Mouse (Mus musculus) intestine, embryonic 16.5 days (tissue): Measurements from ENCODE around the gene Akap1. TPM values are rescaled to one million over a fixed set of nuclear protein-coding genes. Genes with fewer than 3 reads are reported as not detected.

Experiments
- ATAC-seq: fragments of 200-750 bp; cut with Nextera tagmentation; 2 replicates; pipeline ENCODE4 v1.8.0; 2017; ENCODE audit warnings: moderate TSS enrichment, moderate library complexity
- H3K27ac ChIP-seq: fragments of 300-500 bp; sonication (generic); 2 replicates; pipeline ENCODE4 v1.5.1; 2014; ENCODE audit warnings: mild to moderate bottlenecking, low read length
- H3K27me3 ChIP-seq: fragments of 300-500 bp; sonication (generic); replicated peaks from 2 replicates; pipeline ENCODE4 v1.6.1; 2014; ENCODE audit warnings: low read length, control low read depth, mixed read lengths; ENCODE audit not compliant: control insufficient read depth, insufficient read depth
- H3K36me3 ChIP-seq: fragments of 300-500 bp; sonication (generic); 2 replicates; pipeline ENCODE4 v1.6.1; 2014; ENCODE audit warnings: low read length, control low read depth; ENCODE audit not compliant: control insufficient read depth, insufficient read depth
- H3K4me1 ChIP-seq: fragments of 300-500 bp; sonication (generic); 2 replicates; pipeline ENCODE4 v1.6.1; 2014; ENCODE audit warnings: low read length, control low read depth, mixed read lengths; ENCODE audit not compliant: control insufficient read depth, insufficient read depth
- H3K4me2 ChIP-seq: fragments of 300-500 bp; sonication (generic); 2 replicates; pipeline ENCODE4 v1.6.1; 2014; ENCODE audit warnings: low read depth, low read length, control low read depth
- H3K4me3 ChIP-seq: fragments of 300-500 bp; sonication (generic); 2 replicates; pipeline ENCODE4 v1.5.1; 2014; ENCODE audit warnings: mild to moderate bottlenecking, low read length
- H3K9ac ChIP-seq: fragments of 300-500 bp; sonication (generic); 2 replicates; pipeline ENCODE4 v1.6.1; 2014; ENCODE audit warnings: low read depth, low read length
- H3K9me3 ChIP-seq: fragments of 300-500 bp; sonication (generic); 2 replicates; pipeline ENCODE4 v1.6.1; 2016; ENCODE audit warnings: low read length, control low read depth; ENCODE audit not compliant: control insufficient read depth
- WGBS: fragments of 180-500 bp; shearing (Covaris S2); extraction: QIAGEN DNeasy Blood & Tissue Kit; methylation state at CpG from one replicate; pipeline ENCODE4 v1.1.7; 2014; 5-methylcytosine and 5-hydroxymethylcytosine counted together
- polyA plus RNA-seq: library from polyadenylated mRNA; unstranded; fragments of >200 nt; fragmentation: Nextera tagmentation; extraction: Ambion mirVana; gene quantifications from 2 replicates; pipeline ENCODE4 v1.2.1, GENCODE M21; 2015

The Akap1 gene
- polyA plus RNA-seq = 27.5 and 28.7 TPM in 2 replicates

- H3K27me3 ChIP-seq = no peaks in the 10 kb centered on the region
- peak within 1 kb of the TSS; percentile 87 for H3K9ac ChIP-seq
- no peaks in the 10 kb centered on the region for H3K36me3 ChIP-seq
- peak within 1 kb of the TSS; percentile 89 for H3K4me2 ChIP-seq
- H3K9me3 ChIP-seq = no peaks in the 10 kb centered on the region
- peak; percentile 96 for ATAC-seq
- H3K4me3 ChIP-seq = peak within 1 kb of the TSS; percentile 87
- WGBS = 2% methylated on average over 59 of the region's 60 CpGs
- H3K4me1 ChIP-seq = peaks cover 24% of the 10 kb centered on the region
- H3K27ac ChIP-seq = peak within 1 kb of the TSS; percentile 88
Measured at GRCm38 (mm10) chr11:88864458-88865197, at the start of gene Akap1. Akap1 (minus strand) TSS chr11:88864586.

- Histone ChIP-seq H3K36me3 (no peaks in the 10 kb centered on the region), H3K27ac (no peak overlapping the region), H3K4me2 (no peak overlapping the region), H3K9me3 (no peaks in the 10 kb centered on the region), H3K4me3 (no peak overlapping the region), H3K27me3 (no peaks in the 10 kb centered on the region), H3K4me1 (no peaks in the 10 kb centered on the region), H3K9ac (no peak overlapping the region)
- WGBS = 84% methylated on average over 8 of the region's 8 CpGs
- ATAC-seq = no peak
Measured at GRCm38 (mm10) chr11:88909388-88910036, 45.1 kb upstream of the Akap1 start.

GRCm38 (mm10) chr11:88908557-88909211, 44.3 kb upstream of the Akap1 start:
- no peaks in the 10 kb centered on the region for H3K9me3 ChIP-seq
- H3K4me3 ChIP-seq = no peak overlapping the region
- H3K27me3 ChIP-seq = no peaks in the 10 kb centered on the region
- no peaks in the 10 kb centered on the region for H3K4me1 ChIP-seq
- H3K4me2 ChIP-seq = no peak overlapping the region
- 94% methylated on average over 1 of the region's 1 CpGs for WGBS
- ATAC-seq = 0 out of 2 replicates have a peak, but pooled peaks have one; percentile 40
- H3K9ac ChIP-seq = no peak overlapping the region
- H3K36me3 ChIP-seq = no peaks in the 10 kb centered on the region
- no peak overlapping the region for H3K27ac ChIP-seq

- 93% methylated on average over 7 of the region's 7 CpGs for WGBS
- no peak overlapping the region for H3K4me2 ChIP-seq
- no peaks in the 10 kb centered on the region for H3K9me3 ChIP-seq
- no peaks in the 10 kb centered on the region for H3K36me3 ChIP-seq
- H3K27ac ChIP-seq = no peak overlapping the region
- no peaks in the 10 kb centered on the region for H3K27me3 ChIP-seq
- no peak overlapping the region for H3K4me3 ChIP-seq
- no peak for ATAC-seq
- H3K9ac ChIP-seq = no peak overlapping the region
- no peaks in the 10 kb centered on the region for H3K4me1 ChIP-seq
Measured at GRCm38 (mm10) chr11:88907886-88908285, 43.5 kb upstream of the Akap1 start.

GRCm38 (mm10) chr11:88905621-88906020, 41.2 kb upstream of the Akap1 start:
- no peaks in the 10 kb centered on the region for H3K9me3 ChIP-seq
- no peaks in the 10 kb centered on the region for H3K36me3 ChIP-seq
- H3K9ac ChIP-seq = no peak overlapping the region
- no peak overlapping the region for H3K4me3 ChIP-seq
- no peaks in the 10 kb centered on the region for H3K27me3 ChIP-seq
- ATAC-seq = no peak
- H3K4me2 ChIP-seq = no peak overlapping the region
- H3K4me1 ChIP-seq = no peaks in the 10 kb centered on the region
- WGBS = 32% methylated on average over 2 of the region's 2 CpGs
- no peak overlapping the region for H3K27ac ChIP-seq

- H3K9ac ChIP-seq = no peak overlapping the region
- H3K4me2 ChIP-seq = no peak overlapping the region
- peak; percentile 84 for ATAC-seq
- H3K27ac ChIP-seq = no peak overlapping the region
- no peaks in the 10 kb centered on the region for H3K27me3 ChIP-seq
- H3K4me3 ChIP-seq = no peak overlapping the region
- H3K9me3 ChIP-seq = no peaks in the 10 kb centered on the region
- H3K36me3 ChIP-seq = no peaks in the 10 kb centered on the region
- no peaks in the 10 kb centered on the region for H3K4me1 ChIP-seq
- 44% methylated on average over 2 of the region's 2 CpGs for WGBS
Measured at GRCm38 (mm10) chr11:88904080-88904479, 39.7 kb upstream of the Akap1 start.

- 0 out of 2 replicates have a peak, but pooled peaks cover 1% of the 10 kb centered on the region for H3K4me1 ChIP-seq
- H3K4me3 ChIP-seq = no peak overlapping the region
- H3K27ac ChIP-seq = no peak overlapping the region
- H3K27me3 ChIP-seq = no peaks in the 10 kb centered on the region
- WGBS = 55% methylated on average over 6 of the region's 6 CpGs
- H3K36me3 ChIP-seq = no peaks in the 10 kb centered on the region
- H3K9ac ChIP-seq = no peak overlapping the region
- no peaks in the 10 kb centered on the region for H3K9me3 ChIP-seq
- no peak overlapping the region for H3K4me2 ChIP-seq
- ATAC-seq = no peak
Measured at GRCm38 (mm10) chr11:88902762-88903161, 38.4 kb upstream of the Akap1 start.

GRCm38 (mm10) chr11:88901341-88901802, 37.0 kb upstream of the Akap1 start:
- WGBS = 65% methylated on average over 7 of the region's 7 CpGs
- Histone ChIP-seq H3K4me1 (0 out of 2 replicates have a peak, but pooled peaks cover 4% of the 10 kb centered on the region), H3K27me3 (no peaks in the 10 kb centered on the region), H3K4me3 (no peak overlapping the region), H3K4me2 (no peak overlapping the region), H3K9me3 (no peaks in the 10 kb centered on the region), H3K27ac (no peak overlapping the region), H3K9ac (no peak overlapping the region), H3K36me3 (no peaks in the 10 kb centered on the region)
- ATAC-seq = no peak

GRCm38 (mm10) chr11:88899561-88899960, 35.2 kb upstream of the Akap1 start:
- Histone ChIP-seq H3K4me3 (no peak overlapping the region), H3K9ac (no peak overlapping the region), H3K4me1 (0 out of 2 replicates have a peak, but pooled peaks cover 4% of the 10 kb centered on the region), H3K27ac (no peak overlapping the region), H3K9me3 (no peaks in the 10 kb centered on the region), H3K36me3 (no peaks in the 10 kb centered on the region), H3K27me3 (no peaks in the 10 kb centered on the region), H3K4me2 (no peak overlapping the region)
- 90% methylated on average over 6 of the region's 6 CpGs for WGBS
- no peak for ATAC-seq
